Mouse (Mus musculus): ENCODE measurements at regions not wholly inside any gene's neighbourhood (a gene's known extent, or its start where the extent isn't known, plus 50 kb on each side); places are given as distances from the start of the nearest gene placed in this dataset.

DNA sequence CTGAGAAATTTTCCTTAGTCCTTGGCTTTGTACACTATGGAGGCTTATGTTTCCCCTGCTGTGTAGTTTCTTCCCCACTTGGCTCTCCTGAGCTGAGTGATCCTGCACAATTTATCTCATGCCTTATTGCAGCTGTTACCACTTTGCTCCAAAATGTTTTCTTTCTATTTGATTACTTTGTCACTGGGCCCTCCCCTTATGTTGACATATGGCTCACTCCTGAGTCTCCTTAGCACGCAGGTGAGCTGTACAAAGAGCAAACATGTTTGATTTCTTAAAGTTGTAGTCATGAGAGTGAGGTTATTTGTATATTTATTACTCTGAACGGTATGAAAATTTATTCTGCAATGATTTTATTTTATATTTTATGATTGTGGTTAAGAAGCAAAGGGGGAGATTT lies 430.2 kb downstream of the Bmper start:
- TF ChIP-seq CTCF (IDR thresholded peaks at IDR 0.05; ENCODE audit: low read depth): no peak
- no peak for TF ChIP-seq EP300 (IDR thresholded peaks at IDR 0.05; ENCODE audit: low read depth)
